Mouse (Mus musculus) lung, adult 2 months (tissue): ENCODE measurements around the gene Trappc10. TPM values are rescaled to one million over a fixed set of nuclear protein-coding genes. Genes with fewer than 3 reads are reported as not detected.

Experiments
- DNase-seq: peaks from one replicate; pipeline ENCODE4 v3.0.0; 2022
- H3K4me1 ChIP-seq: fragments of 200-500 bp; 2 replicates; pipeline ENCODE4 v1.6.1; 2011; ENCODE audit warnings: low read length; ENCODE audit not compliant: control insufficient read depth, insufficient read depth
- H3K4me3 ChIP-seq: fragments of 200-500 bp; replicated peaks from 2 replicates; pipeline ENCODE3; 2011; ENCODE audit warnings: low read depth, mild to moderate bottlenecking, control low read depth, low read length; ENCODE audit errors: extremely low read depth
- CTCF ChIP-seq: fragments of 200-500 bp; IDR thresholded peaks from 2 replicates; pipeline ENCODE4 v1.5.1; 2011; ENCODE audit warnings: mild to moderate bottlenecking, low read length, control low read depth; ENCODE audit not compliant: insufficient read depth
- POLR2A ChIP-seq: fragments of 200-500 bp; IDR thresholded peaks from 2 replicates; pipeline ENCODE4 v1.6.1; 2011; ENCODE audit warnings: low read depth, mild to moderate bottlenecking, control low read depth, low read length, borderline replicate concordance; ENCODE audit errors: extremely low read depth
- WGBS: fragments of 180-500 bp; shearing (Covaris S2); methylation state at CpG from one replicate; pipeline ENCODE4 v1.1.7; 2018; 5-methylcytosine and 5-hydroxymethylcytosine counted together
- polyA plus RNA-seq: library from polyadenylated mRNA; depleted of rRNA; stranded (reverse); fragments of >200 nt; gene quantifications from 2 replicates; pipeline ENCODE4 v1.2.3, GENCODE M21; 2012

Gene Trappc10
- polyA plus RNA-seq, 1 experiment, result 50.0 TPM

- TF ChIP-seq POLR2A, result no peak
- DNase-seq, result no peak
- Histone ChIP-seq H3K4me1 (no peaks in the 10 kb centered on the region), H3K4me3 (no peak overlapping the region)
- WGBS, result 79% methylated on average over 5 of the region's 5 CpGs
Measured at GRCm38 (mm10) chr10:78259230-78259629, 14.8 kb upstream of the Trappc10 start.

- WGBS, result 50% methylated on average over 6 of the region's 6 CpGs
- no peak for TF ChIP-seq POLR2A
- TF ChIP-seq CTCF, result no peak
- no peak for DNase-seq
- no peaks in the 10 kb centered on the region for H3K4me1 ChIP-seq
- no peak overlapping the region for H3K4me3 ChIP-seq
Measured at GRCm38 (mm10) chr10:78258142-78258675, 13.8 kb upstream of the Trappc10 start.

- H3K4me1 ChIP-seq, result no peaks in the 10 kb centered on the region
- 47% methylated on average over 4 of the region's 4 CpGs for WGBS
- DNase-seq, result peak; percentile 18
- TF ChIP-seq CTCF (no peak), POLR2A (no peak)
- H3K4me3 ChIP-seq, result no peak overlapping the region
Measured at GRCm38 (mm10) chr10:78255646-78256059, 11.2 kb upstream of the Trappc10 start.

GRCm38 (mm10) chr10:78247206-78247605, 2.8 kb upstream of the Trappc10 start:
- 65% methylated on average over 3 of the region's 3 CpGs for WGBS
- H3K4me1 ChIP-seq, result peaks cover 5% of the 10 kb centered on the region; the same call in 1 of the 2 replicates
- TF ChIP-seq CTCF (no peak), POLR2A (no peak)
- no peak for DNase-seq
- no peak overlapping the region for H3K4me3 ChIP-seq

- TF ChIP-seq CTCF (no peak), POLR2A (no peak)
- Histone ChIP-seq H3K4me3 (no peak overlapping the region), H3K4me1 (peaks cover 5% of the 10 kb centered on the region; the same call in 1 of the 2 replicates)
- 91% methylated on average over 4 of the region's 4 CpGs for WGBS
- no peak for DNase-seq
Measured at GRCm38 (mm10) chr10:78246725-78247124, 2.3 kb upstream of the Trappc10 start.

GRCm38 (mm10) chr10:78245225-78245547, 745 bp upstream of the Trappc10 start:
- Histone ChIP-seq H3K4me1 (peaks cover 5% of the 10 kb centered on the region; the same call in 1 of the 2 replicates), H3K4me3 (peak overlapping the region; percentile 83)
- DNase-seq, result no peak
- 10% methylated on average over 7 of the region's 7 CpGs for WGBS
- no peak for TF ChIP-seq CTCF
- no peak for TF ChIP-seq POLR2A

GRCm38 (mm10) chr10:78244058-78244437, 393 bp downstream of the Trappc10 start:
- DNase-seq, result no peak

GRCm38 (mm10) chr10:78238926-78239325, 5.5 kb downstream of the Trappc10 start:
- WGBS, result 40% methylated on average over 6 of the region's 6 CpGs
- H3K4me3 ChIP-seq, result no peak overlapping the region
- TF ChIP-seq CTCF (no peak), POLR2A (no peak)
- no peak for DNase-seq
- peaks cover 10% of the 10 kb centered on the region; the same call in 1 of the 2 replicates for H3K4me1 ChIP-seq

More at GRCm38 (mm10) chr10:78244058-78244437, 393 bp downstream of the Trappc10 start:
- under 1% methylated on average over 33 of the region's 33 CpGs for WGBS
- peak overlapping the region; percentile 59 for H3K4me3 ChIP-seq
- peaks cover 5% of the 10 kb centered on the region; the same call in 1 of the 2 replicates for H3K4me1 ChIP-seq
- no peak for TF ChIP-seq CTCF
- no peak for TF ChIP-seq POLR2A

GRCm38 (mm10) chr10:78238297-78238696, 6.1 kb downstream of the Trappc10 start:
- no peak overlapping the region for H3K4me3 ChIP-seq
- H3K4me1 ChIP-seq, result peaks cover 10% of the 10 kb centered on the region; the same call in 1 of the 2 replicates
- TF ChIP-seq CTCF (no peak), POLR2A (no peak)
- DNase-seq, result no peak
- WGBS, result 91% methylated on average over 5 of the region's 5 CpGs

GRCm38 (mm10) chr10:78237809-78238208, 6.6 kb downstream of the Trappc10 start:
- H3K4me1 ChIP-seq, result peaks cover 6% of the 10 kb centered on the region; the same call in 1 of the 2 replicates
- WGBS, result 77% methylated on average over 6 of the region's 6 CpGs
- TF ChIP-seq POLR2A (no peak), CTCF (no peak)
- no peak for DNase-seq
- H3K4me3 ChIP-seq, result no peak overlapping the region

- peaks cover 6% of the 10 kb centered on the region; the same call in 1 of the 2 replicates for H3K4me1 ChIP-seq
- 60% methylated on average over 8 of the region's 8 CpGs for WGBS
- TF ChIP-seq POLR2A (no peak), CTCF (no peak)
- no peak for DNase-seq
- H3K4me3 ChIP-seq, result no peak overlapping the region
Measured at GRCm38 (mm10) chr10:78236885-78237629, 7.4 kb downstream of the Trappc10 start.
